Mouse (Mus musculus) naive thymus-derived CD4-positive, alpha-beta T cell, adult 2 months (primary cell): ENCODE data around the gene Tex44.
A peak's percentile ranks its signal among the peaks of the same experiment; 100 is the strongest.

Source experiments
- DNase-seq: peaks from one replicate; pipeline ENCODE4 v3.0.0-alpha.2; 2011; ENCODE audit warnings: low read depth

Tex44 gene

DNA sequence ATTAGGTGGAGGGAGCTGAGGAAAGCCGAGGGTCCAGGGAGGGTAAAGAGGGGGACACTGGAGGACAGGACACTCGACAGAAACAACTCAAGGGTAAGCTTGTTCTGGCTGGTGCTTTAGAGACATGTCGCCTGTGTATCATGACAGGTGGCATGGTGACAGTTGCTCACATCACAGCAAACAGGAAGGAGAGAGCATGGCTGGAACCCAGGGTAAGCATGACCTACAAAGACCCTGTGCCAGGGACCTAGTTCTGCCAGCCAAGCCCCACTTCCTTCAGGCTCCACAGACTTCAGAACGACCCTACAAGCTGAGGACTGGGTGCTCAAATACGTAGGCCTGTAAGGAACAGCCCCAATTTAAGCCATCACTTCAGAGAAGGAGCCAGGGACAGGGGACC lies 2.2 kb upstream of the Tex44 start:
- no peak for DNase-seq

DNA sequence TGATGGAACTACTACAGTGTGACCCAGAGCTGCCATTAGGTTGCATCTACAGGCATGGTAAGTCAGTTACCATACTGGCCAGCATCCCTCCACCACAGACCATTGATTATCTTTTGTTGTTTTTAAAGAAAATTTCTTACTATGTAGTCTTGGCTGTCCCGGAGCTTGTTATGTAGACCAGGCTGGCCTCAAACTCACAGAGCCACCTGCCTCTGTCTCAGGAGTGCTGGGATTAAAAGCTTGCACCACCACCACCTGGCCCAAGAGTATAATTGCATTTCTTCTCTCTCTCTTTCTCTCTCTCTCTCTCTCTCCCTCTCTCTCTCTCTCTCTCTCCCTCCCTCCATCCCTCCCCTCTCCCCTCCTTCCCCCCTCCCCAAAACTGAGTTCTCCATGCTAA lies 1.8 kb upstream of the Tex44 start:
- DNase-seq: no peak

DNA sequence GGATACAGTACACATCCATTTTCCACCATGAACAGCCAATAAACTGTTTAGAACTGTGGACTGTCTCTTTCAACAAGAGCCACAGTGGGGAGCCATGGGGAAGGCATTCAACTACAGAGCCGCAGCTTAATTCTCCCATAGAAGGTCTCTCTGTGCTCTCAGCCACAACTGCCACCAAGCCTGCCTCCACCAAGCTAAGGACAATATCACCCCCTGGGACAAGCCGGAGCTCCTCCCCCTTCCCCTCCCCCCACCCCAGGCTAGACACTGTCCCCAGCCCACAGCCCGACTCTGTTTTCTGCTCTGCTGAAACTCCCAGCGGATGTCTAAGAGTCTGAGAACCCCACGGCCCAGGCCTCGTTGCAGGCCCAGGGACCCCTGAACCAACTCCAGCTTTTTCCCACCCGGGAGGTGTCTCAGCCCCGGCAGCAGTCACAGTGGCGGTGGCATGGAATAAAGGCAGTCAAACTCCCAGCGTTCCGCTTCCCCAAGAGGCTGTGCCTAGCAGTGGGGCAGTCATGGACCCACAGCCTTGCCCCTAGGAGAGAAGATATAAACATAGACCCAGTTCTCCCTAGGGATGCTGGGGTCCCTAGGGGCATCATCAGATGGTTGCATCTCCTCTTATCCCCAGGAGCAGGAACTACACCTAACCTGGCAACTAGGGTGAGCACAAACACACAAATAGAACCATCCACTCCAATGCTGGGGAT lies 1.1 kb upstream of the Tex44 start:
- no peak for DNase-seq

DNA sequence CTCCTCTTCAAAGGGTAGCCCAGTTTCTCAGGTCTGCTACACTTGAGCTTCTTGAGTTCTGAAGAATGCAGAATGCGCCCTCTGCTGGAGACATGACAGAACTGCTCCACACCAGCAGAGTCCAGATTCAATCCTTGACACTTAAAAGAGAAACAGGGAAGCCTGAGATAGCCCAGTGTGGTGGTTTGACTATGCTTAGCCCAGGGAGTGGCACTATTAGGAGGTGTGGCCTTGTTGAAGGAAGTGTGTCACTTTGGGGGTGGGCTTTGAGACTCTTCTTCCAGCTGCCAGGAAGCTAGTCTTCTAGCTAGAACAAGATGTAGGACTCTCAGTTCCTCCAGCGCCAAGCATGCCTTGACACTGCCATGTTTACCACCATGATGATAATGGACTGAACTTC lies 3.9 kb downstream of the Tex44 start:
- DNase-seq: peak; percentile 88

DNA sequence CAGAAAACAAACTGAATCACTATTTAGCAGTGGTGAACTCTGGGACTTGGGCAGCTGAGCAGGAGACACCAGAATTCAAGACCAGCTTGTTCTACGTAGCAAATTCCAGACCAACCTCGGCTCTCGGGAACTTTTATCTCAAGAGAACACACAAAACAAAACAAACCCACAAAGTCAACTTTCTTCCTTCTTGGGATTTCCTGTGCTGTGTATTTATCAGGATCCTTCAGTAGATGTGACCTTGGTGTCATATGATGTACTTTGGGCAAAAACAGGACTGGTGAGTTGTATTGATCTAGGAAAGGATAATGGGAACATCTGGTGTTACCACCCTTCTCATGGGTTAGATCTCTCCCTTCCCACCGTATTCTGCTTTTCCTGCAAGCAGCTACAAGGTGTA lies 6.6 kb downstream of the Tex44 start:
- peak; percentile 24 for DNase-seq

GRCm38 (mm10) chr1:86433359-86433758 lies 7.2 kb downstream of the Tex44 start:
- DNase-seq: no peak

DNA sequence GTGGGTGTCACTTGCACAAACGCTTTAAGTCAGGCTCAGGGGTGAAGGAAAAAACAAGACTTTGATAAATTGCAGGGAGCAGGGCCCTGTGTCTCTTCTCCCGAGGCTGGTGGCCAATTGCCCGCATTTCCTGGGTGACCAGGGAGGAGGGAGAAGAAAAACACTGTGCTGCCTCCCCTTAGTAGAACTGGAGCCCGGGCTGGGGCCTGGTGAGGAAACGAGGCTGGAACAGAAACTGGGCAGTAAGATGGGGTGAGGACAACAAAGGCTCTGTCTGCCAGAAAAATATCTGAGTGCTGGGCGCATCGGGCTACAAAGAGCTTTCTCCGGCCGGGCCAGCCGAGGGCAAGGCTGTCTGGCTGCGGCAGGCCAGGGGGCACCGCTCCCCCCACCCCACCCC lies 7.9 kb downstream of the Tex44 start:
- DNase-seq: peak; percentile 76

- peak; percentile 98 for DNase-seq
Observed at GRCm38 (mm10) chr1:86434439-86435201, 8.5 kb downstream of the Tex44 start.

GRCm38 (mm10) chr1:86435302-86435821 lies 9.2 kb downstream of the Tex44 start:
- peak; percentile 41 for DNase-seq

- peak; percentile 25 for DNase-seq
Observed at GRCm38 (mm10) chr1:86437219-86438013, 11.3 kb downstream of the Tex44 start.

GRCm38 (mm10) chr1:86438014-86438319 lies 11.8 kb downstream of the Tex44 start:
- no peak for DNase-seq

- DNase-seq: no peak
Observed at GRCm38 (mm10) chr1:86438501-86438900, 12.4 kb downstream of the Tex44 start.

GRCm38 (mm10) chr1:86439487-86440170 lies 13.5 kb downstream of the Tex44 start:
- DNase-seq: no peak

DNA sequence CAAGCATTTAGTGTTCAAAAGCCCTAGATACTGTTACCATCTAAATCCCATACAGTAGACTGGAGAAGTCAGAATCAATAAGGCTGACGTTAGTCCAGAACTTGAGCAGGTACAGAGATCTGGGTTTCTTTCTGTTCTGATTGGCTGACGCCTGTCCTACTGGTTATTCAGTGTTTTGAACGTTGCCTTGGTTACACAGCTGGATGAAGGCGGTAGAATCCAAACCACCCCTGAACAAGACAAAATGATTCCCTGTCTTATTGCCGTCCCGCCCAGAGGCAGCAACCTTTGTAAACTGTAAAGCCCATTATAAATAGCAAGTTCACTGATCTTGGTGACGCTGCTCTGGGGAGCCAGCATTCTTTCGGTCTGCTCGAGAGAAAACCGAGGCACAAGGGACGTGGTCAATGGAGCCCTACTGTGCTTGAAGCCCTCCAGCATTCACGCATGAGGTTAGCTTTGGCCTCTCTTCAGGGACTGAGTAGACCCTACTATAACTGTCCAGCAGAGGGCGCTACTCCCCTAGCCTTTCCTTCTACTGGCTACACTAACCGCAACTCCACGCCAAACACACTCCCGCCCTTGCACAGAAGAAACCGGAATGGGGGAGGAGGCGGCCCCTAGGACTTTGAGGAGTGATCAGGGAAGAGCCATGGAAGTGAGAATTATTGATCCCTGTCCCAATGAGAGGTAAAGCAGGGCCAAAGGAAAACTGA lies 14.2 kb downstream of the Tex44 start:
- peak; percentile 94 for DNase-seq

DNA sequence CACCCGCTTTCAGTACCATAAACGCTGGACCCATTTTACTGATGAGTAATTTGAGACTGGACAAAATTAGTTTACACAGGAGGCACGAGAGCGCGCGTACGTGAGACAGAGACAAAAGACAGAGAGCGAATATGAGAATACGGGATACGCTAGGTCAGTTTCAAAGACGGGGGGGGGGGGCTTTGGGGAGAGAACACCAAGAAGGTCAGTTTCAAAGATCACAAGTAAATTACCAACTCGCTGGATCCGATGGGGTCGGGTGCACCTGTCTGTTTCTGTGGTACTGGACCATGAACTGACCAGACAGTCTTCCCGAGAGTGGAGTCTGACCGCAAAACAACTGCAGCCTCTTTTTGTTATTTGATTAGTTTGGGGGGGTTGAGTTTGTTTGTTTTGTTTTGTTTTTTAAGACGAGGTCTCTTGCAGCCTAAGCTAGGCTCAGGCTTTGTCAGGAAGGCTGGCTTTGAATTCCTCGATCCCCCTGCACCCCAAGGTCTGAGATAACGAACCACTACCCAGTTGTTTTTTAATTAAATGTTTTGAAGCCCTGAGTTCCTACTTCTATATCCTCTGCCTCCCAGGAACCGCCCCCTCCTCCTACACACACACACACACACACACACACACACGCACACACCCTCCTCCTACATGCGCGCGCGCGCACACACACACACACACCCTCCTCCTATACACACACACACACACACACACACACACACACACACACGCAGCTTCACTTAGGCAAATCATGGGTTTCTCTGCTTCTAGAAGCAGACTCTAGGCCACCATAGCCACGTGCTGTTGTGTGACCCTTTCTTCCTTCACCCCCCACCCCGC lies 15.0 kb downstream of the Tex44 start:
- peak; percentile 91 for DNase-seq

DNA sequence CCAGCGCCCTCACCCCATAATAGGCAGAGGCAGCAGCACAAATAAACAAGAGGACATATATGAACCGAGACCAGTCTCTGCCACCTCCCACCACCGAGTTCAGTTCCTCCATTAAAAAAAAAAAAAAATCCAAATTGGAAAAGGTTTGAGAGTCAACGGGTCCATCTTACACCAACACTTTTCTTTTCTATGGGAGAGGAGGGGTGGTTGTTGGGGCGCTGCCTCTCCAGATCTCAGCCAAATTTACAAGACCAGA lies 15.5 kb downstream of the Tex44 start:
- no peak for DNase-seq

- DNase-seq: peak; percentile 89
Observed at GRCm38 (mm10) chr1:86441980-86442831, 16.1 kb downstream of the Tex44 start.

DNA sequence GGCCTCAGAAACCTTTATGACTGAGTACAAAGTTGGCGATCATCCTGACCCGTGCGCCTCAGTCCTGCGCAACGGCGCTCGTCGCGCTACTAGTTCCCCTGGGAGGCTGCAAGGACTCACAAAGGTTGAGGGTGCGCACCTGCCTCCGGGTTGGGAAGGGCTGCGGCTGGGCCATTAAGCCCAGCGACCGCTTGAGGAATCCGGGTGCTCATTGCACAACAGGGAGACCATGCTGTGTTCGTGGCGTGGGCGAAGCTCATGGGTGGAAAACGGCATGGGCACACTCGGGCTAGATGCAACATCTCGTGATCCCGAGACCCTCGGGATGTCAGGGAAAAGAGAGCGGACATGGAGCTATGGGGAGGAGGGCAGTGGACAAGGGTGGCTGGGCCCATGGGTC lies 16.7 kb downstream of the Tex44 start:
- DNase-seq: no peak

GRCm38 (mm10) chr1:86443386-86444172 lies 17.4 kb downstream of the Tex44 start:
- peak; percentile 33 for DNase-seq
